Mouse (Mus musculus): ENCODE data around the gene Gas6. TPM values are rescaled to one million over a fixed set of nuclear protein-coding genes. Genes with fewer than 3 reads are reported as not detected.

The Gas6 gene
- total RNA-seq, 1 experiment: 28.8 TPM

DNA sequence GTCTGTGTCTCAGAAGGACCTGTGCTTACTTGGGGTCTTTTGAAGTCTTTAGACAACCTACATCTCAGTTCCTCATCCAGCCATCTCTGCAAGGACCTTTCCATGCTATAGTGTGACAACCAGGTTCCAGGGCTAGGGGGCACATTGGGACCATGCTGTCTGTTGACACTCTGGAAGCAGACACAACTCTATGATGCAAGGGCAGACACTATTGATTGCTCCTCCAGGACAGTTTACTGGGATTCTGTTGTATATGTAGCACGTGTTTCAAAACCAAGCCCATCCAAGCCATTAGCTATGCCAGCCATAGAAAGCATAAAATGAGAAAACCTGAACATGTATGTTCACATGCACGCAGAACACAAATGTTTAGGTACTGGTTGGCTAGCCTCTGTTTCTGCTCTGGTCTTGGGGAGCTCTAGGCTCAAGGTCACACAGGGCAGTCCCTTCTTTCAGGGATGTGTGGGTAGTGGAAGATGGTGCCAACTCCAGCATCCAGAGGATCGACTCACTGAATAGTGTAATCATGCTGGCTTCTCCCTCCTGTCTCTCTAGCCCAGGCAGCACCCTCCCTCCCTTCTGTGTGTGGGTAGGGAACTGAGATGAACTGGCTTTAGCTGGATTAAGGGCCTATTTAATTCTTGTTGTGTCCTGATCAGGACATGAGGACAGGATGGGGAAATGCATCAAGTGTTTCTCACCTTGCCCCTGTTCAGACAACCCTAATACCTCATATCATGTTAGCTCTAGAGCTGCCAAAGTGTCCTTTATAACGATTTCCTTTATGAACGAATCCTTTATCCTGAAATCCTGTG, 19.5 kb upstream of the Gas6 start:
- H3K4me3 ChIP-seq (ENCODE audit: insufficient read depth in 1 of 2, low read depth in 1 of 2, low read length in 2 of 2, poor library complexity in 1 of 2, severe bottlenecking in 1 of 2): no peak overlapping the region
- in situ Hi-C loops (cut with MboI; ENCODE audit: low sequenced_read_pairs in 2 of 2, unreplicated experiment in 2 of 2): no loop called here
- no peak overlapping the region for H3K27ac ChIP-seq (ENCODE audit: insufficient read depth, low read depth, low read length, poor library complexity, severe bottlenecking)
- H3K36me3 ChIP-seq (ENCODE audit: control insufficient read depth, insufficient read depth, low read length, poor library complexity, severe bottlenecking): no peaks in the 10 kb centered on the region
- H3K4me1 ChIP-seq (ENCODE audit: control insufficient read depth in 2 of 2, insufficient read depth in 2 of 2, low read length in 2 of 2, poor library complexity in 1 of 2): peaks cover 0 to 2% of the 10 kb centered on the region in 2 experiments; a peak in 1 of 4 replicates
- no peaks in the 10 kb centered on the region for H3K9me3 ChIP-seq (ENCODE audit: control insufficient read depth, insufficient read depth, low read depth, low read length)
- no peak for DNase-seq (ENCODE audit: low read depth, low spot score)
- TF ChIP-seq ZC3H11A (IDR thresholded peaks at IDR 0.05; ENCODE audit: borderline replicate concordance, low read depth, low read length) (no peak), HCFC1 (IDR thresholded peaks at IDR 0.05; ENCODE audit: borderline replicate concordance, insufficient read depth, low read length) (no peak), MAFK (IDR thresholded peaks at IDR 0.05; ENCODE audit: insufficient read depth, low read depth, low read length) (no peak), ZNF384 (IDR thresholded peaks at IDR 0.05; ENCODE audit: low read depth, low read length) (no peak), CHD2 (IDR thresholded peaks at IDR 0.05; ENCODE audit: low read depth, low read length) (no peak)
- no peak overlapping the region for H3K9ac ChIP-seq (ENCODE audit: insufficient read depth, low read depth, low read length, poor library complexity, severe bottlenecking)

DNA sequence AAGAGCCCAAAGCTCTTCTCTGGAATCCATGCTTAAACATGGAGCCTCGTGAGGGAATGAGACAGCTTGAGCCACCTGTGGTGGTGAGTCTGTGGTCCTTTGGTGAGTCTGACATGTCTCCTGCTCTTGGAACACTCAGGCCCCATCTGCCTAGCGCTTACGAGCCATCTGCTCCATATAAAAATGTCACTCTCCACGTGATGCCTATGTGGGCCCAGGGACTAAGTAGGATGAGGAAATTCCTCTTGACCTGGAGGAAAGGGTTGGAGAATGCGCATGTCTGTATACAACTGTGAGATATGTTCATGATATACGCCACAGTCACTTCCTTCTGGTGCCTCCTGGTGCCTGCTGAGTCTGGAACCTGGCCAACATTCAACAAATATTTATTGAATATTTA, 18.4 kb upstream of the Gas6 start:
- in situ Hi-C loops (cut with MboI; ENCODE audit: low sequenced_read_pairs in 2 of 2, unreplicated experiment in 2 of 2): no loop called here
- TF ChIP-seq MAFK (IDR thresholded peaks at IDR 0.05; ENCODE audit: insufficient read depth, low read depth, low read length) (no peak), ZC3H11A (IDR thresholded peaks at IDR 0.05; ENCODE audit: borderline replicate concordance, low read depth, low read length) (no peak), CHD2 (IDR thresholded peaks at IDR 0.05; ENCODE audit: low read depth, low read length) (no peak), HCFC1 (IDR thresholded peaks at IDR 0.05; ENCODE audit: borderline replicate concordance, insufficient read depth, low read length) (no peak), ZNF384 (IDR thresholded peaks at IDR 0.05; ENCODE audit: low read depth, low read length) (no peak)
- Histone ChIP-seq H3K9me3 (ENCODE audit: control insufficient read depth, insufficient read depth, low read depth, low read length) (no peaks in the 10 kb centered on the region), H3K27ac (ENCODE audit: insufficient read depth, low read depth, low read length, poor library complexity, severe bottlenecking) (no peak overlapping the region), H3K9ac (ENCODE audit: insufficient read depth, low read depth, low read length, poor library complexity, severe bottlenecking) (no peak overlapping the region), H3K4me3 (ENCODE audit: insufficient read depth in 1 of 2, low read depth in 1 of 2, low read length in 2 of 2, poor library complexity in 1 of 2, severe bottlenecking in 1 of 2) (no peak overlapping the region), H3K36me3 (ENCODE audit: control insufficient read depth, insufficient read depth, low read length, poor library complexity, severe bottlenecking) (no peaks in the 10 kb centered on the region), H3K4me1 (ENCODE audit: control insufficient read depth in 2 of 2, insufficient read depth in 2 of 2, low read length in 2 of 2, poor library complexity in 1 of 2) (peaks cover 0 to 2% of the 10 kb centered on the region in 2 experiments; a peak in 1 of 4 replicates)
- DNase-seq (ENCODE audit: low read depth, low spot score): no peak

DNA sequence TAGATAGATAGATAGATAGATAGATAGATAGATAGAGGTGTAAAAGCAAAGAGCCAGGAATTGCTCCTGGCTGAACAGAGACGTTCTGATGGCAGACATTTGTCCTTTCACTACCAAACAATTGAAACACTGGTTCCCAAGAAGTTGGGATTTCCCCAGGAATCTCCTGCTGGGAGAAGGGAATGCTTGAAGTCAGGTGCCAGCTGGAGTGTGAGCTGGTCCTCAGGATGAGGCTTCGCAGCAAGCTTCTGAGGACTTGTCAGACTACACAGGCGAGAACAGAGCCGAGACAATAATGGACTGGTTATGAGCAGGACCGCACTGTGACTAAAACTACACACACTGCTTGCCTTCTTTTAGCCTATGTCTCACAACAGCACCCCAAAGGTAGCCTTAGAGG, 17.7 kb upstream of the Gas6 start:
- H3K9me3 ChIP-seq (ENCODE audit: control insufficient read depth, insufficient read depth, low read depth, low read length): no peaks in the 10 kb centered on the region
- TF ChIP-seq MAFK (IDR thresholded peaks at IDR 0.05; ENCODE audit: insufficient read depth, low read depth, low read length) (no peak), CHD2 (IDR thresholded peaks at IDR 0.05; ENCODE audit: low read depth, low read length) (no peak), ZNF384 (IDR thresholded peaks at IDR 0.05; ENCODE audit: low read depth, low read length) (no peak), ZC3H11A (IDR thresholded peaks at IDR 0.05; ENCODE audit: borderline replicate concordance, low read depth, low read length) (no peak), HCFC1 (IDR thresholded peaks at IDR 0.05; ENCODE audit: borderline replicate concordance, insufficient read depth, low read length) (no peak)

GRCm38 (mm10) chr8:13507284-13507937, 13.1 kb upstream of the Gas6 start:
- no peak overlapping the region for H3K9ac ChIP-seq (ENCODE audit: insufficient read depth, low read depth, low read length, poor library complexity, severe bottlenecking)
- no peak overlapping the region for H3K27ac ChIP-seq (ENCODE audit: insufficient read depth, low read depth, low read length, poor library complexity, severe bottlenecking)
- H3K36me3 ChIP-seq (ENCODE audit: control insufficient read depth, insufficient read depth, low read length, poor library complexity, severe bottlenecking): no peaks in the 10 kb centered on the region
- H3K4me3 ChIP-seq (ENCODE audit: insufficient read depth in 1 of 2, low read depth in 1 of 2, low read length in 2 of 2, poor library complexity in 1 of 2, severe bottlenecking in 1 of 2): no peak overlapping the region
- peaks cover 0 to 2% of the 10 kb centered on the region in 2 experiments; a peak in 1 of 4 replicates for H3K4me1 ChIP-seq (ENCODE audit: control insufficient read depth in 2 of 2, insufficient read depth in 2 of 2, low read length in 2 of 2, poor library complexity in 1 of 2)
- H3K9me3 ChIP-seq (ENCODE audit: control insufficient read depth, insufficient read depth, low read depth, low read length): no peaks in the 10 kb centered on the region
- TF ChIP-seq CHD2 (IDR thresholded peaks at IDR 0.05; ENCODE audit: low read depth, low read length) (no peak), HCFC1 (IDR thresholded peaks at IDR 0.05; ENCODE audit: borderline replicate concordance, insufficient read depth, low read length) (no peak), ZC3H11A (IDR thresholded peaks at IDR 0.05; ENCODE audit: borderline replicate concordance, low read depth, low read length) (no peak), MAFK (IDR thresholded peaks at IDR 0.05; ENCODE audit: insufficient read depth, low read depth, low read length) (no peak), ZNF384 (IDR thresholded peaks at IDR 0.05; ENCODE audit: low read depth, low read length) (no peak)
- DNase-seq (ENCODE audit: low read depth, low spot score): no peak
- in situ Hi-C loops (cut with MboI; ENCODE audit: low sequenced_read_pairs in 2 of 2, unreplicated experiment in 2 of 2): no loop called here

More for the DNA sequence above, 17.7 kb upstream of the Gas6 start:
- no peak for DNase-seq (ENCODE audit: low read depth, low spot score)
- Histone ChIP-seq H3K36me3 (ENCODE audit: control insufficient read depth, insufficient read depth, low read length, poor library complexity, severe bottlenecking) (no peaks in the 10 kb centered on the region), H3K27ac (ENCODE audit: insufficient read depth, low read depth, low read length, poor library complexity, severe bottlenecking) (no peak overlapping the region), H3K4me3 (ENCODE audit: insufficient read depth in 1 of 2, low read depth in 1 of 2, low read length in 2 of 2, poor library complexity in 1 of 2, severe bottlenecking in 1 of 2) (no peak overlapping the region), H3K4me1 (ENCODE audit: control insufficient read depth in 2 of 2, insufficient read depth in 2 of 2, low read length in 2 of 2, poor library complexity in 1 of 2) (peaks cover 0 to 2% of the 10 kb centered on the region in 2 experiments; a peak in 1 of 4 replicates), H3K9ac (ENCODE audit: insufficient read depth, low read depth, low read length, poor library complexity, severe bottlenecking) (no peak overlapping the region)
- in situ Hi-C loops (cut with MboI; ENCODE audit: low sequenced_read_pairs in 2 of 2, unreplicated experiment in 2 of 2): no loop called here

All from ES-E14 (cell line).